Mouse (Mus musculus): ENCODE results near the gene Wbp1l. TPM values are rescaled to one million over a fixed set of nuclear protein-coding genes. Genes with fewer than 3 reads are reported as not detected.
A peak's percentile ranks its signal among the peaks of the same experiment; 100 is the strongest.

Wbp1l gene
- polyA plus RNA-seq, 1 experiment from 2014 or later, result 52.3 TPM

DNA sequence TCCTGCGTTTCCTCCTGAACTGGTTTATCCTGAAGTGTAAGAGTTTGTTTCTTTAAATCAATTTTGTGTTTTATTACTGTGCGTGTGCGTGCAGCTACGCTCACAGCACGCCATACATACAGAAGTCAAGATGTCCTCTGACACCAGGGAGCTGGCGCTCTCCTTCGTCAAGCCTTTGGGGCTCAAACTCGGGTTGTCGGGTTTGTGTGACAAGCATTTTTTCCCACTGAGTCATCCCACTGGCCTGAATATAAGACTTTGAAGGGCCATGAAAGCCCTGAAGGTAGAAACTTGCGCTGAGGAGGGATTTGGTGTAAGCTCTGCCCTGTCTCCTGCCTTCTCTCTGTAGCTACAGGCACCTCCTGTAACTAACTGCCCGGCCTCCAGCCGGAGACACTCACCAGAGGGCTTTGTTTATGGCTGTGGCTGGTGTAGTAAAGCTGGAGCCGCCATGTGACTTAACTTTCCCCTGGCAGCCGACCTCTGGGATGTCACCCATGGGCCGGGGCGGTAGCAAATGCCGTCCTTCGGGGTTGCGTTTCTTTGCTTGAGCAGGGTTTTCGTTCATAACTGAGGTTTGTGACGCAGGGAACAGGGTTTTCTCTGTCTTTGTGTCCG lies 43.4 kb downstream of the Wbp1l start:
- Histone ChIP-seq H3K27ac (peak overlapping the region; percentile 75), H3K9me3 (replicated peaks) (no peaks in the 10 kb centered on the region), H3K4me1 (peaks cover 82% of the 10 kb centered on the region), H3K36me3 (peaks cover 46% of the 10 kb centered on the region), H3K27me3 (ENCODE audit: low read depth, poor library complexity, severe bottlenecking) (no peaks in the 10 kb centered on the region), H3K4me3 (no peak overlapping the region)
- DNase-seq (ENCODE audit: low spot score), result no peak
- WGBS, result 76% methylated on average over 22 of the region's 22 CpGs

DNA sequence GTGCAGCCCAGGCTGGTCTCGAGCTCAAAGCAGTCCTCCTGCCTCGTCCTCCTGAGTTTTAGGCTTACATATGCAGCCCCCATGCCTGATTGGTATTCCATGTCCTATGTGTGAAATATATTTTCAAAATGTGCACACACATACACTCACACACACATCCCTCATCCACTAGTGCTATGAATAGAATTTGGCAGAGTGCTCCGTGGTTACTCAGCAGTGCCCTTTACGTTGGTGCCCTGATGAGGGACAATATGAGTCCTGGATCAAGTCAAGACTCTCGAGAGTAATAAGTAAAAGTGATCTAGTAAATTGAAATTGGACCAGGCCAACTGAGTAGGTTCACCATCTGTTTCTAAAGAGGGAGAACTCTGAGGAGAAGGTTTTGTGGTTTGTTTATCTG lies 44.4 kb downstream of the Wbp1l start:
- Histone ChIP-seq H3K27me3 (ENCODE audit: low read depth, poor library complexity, severe bottlenecking) (no peaks in the 10 kb centered on the region), H3K4me1 (peaks cover 77% of the 10 kb centered on the region), H3K36me3 (peaks cover 47% of the 10 kb centered on the region), H3K9me3 (replicated peaks) (no peaks in the 10 kb centered on the region), H3K27ac (no peak overlapping the region), H3K4me3 (no peak overlapping the region)
- WGBS, result 88% methylated on average over 5 of the region's 5 CpGs
- DNase-seq (ENCODE audit: low spot score), result no peak

DNA sequence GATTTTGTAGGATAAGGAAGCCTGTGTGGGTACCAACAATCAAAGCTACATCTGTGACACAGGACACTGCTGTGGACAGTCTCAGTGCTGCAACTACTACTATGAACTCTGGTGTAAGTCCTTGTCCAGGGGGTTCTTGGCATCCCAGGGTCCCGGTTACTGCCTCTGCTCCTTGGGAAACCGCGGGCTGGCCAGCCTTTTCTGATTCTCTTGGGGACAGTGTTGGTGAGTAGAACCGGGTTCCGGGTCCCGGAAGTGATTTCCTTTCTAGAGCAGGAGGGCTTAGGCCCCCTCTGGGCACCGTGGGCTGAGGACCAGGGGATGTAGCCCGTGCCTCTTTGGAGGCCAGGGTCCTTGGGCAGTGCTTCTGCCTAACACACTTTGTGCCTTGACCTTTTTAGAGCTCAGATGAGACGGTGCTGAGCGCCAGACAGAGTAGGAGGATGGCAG lies 45.5 kb downstream of the Wbp1l start:
- H3K4me1 ChIP-seq, result peaks cover 67% of the 10 kb centered on the region

DNA sequence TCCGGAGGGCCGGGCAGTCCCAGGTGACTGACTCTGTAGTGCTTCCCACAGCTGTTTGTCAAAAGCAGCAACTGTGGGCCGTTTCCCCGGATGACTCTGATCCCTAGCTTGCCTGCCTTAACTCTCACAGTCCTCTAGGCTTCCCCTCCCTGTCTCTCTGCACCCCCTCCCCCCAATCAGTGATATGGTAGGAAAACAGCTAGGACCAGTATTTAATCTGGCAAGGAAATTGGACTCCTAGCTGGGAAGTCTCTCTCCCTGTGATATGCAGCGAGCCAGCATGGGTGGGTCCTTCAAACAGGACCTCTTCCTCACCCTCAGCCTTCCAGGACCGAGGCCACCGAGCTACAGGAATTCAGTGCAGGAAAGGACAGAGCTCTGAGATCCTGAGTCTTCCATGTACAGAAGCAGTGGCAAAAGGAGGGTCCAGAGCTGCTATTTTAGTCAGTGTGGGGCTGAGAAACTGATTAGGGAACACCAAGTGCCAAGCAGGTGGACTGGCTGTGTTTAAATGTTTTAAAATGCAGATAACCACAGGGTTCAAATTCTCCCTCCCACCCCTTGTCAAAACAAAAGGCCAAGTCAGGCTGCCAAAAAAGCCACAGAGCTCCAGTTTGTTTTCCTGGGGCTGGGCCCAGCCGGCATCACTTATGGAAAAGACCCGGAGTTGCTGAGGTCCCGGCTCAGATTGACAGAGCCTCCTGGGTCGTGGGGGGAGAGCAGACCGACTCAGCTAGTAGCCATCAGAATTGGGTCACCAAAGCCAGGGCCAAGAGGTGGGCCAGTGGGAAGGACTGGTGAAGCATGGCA lies 46.1 kb downstream of the Wbp1l start:
- 65% methylated on average over 12 of the region's 12 CpGs for WGBS
- Histone ChIP-seq H3K27ac (0 out of 2 replicates have a peak overlapping the region, but pooled peaks have one; percentile 37), H3K4me1 (peaks cover 60% of the 10 kb centered on the region), H3K36me3 (peaks cover 57% of the 10 kb centered on the region), H3K4me3 (no peak overlapping the region), H3K27me3 (ENCODE audit: low read depth, poor library complexity, severe bottlenecking) (no peaks in the 10 kb centered on the region), H3K9me3 (replicated peaks) (no peaks in the 10 kb centered on the region)
- DNase-seq (ENCODE audit: low spot score), result no peak

More for the DNA sequence above, 45.5 kb downstream of the Wbp1l start:
- no peak overlapping the region for H3K4me3 ChIP-seq
- no peaks in the 10 kb centered on the region for H3K27me3 ChIP-seq (ENCODE audit: low read depth, poor library complexity, severe bottlenecking)
- WGBS, result 87% methylated on average over 10 of the region's 10 CpGs
- DNase-seq (ENCODE audit: low spot score), result no peak
- H3K36me3 ChIP-seq, result peaks cover 53% of the 10 kb centered on the region
- H3K27ac ChIP-seq, result 0 out of 2 replicates have a peak overlapping the region, but pooled peaks have one; percentile 37
- H3K9me3 ChIP-seq (replicated peaks), result no peaks in the 10 kb centered on the region

DNA sequence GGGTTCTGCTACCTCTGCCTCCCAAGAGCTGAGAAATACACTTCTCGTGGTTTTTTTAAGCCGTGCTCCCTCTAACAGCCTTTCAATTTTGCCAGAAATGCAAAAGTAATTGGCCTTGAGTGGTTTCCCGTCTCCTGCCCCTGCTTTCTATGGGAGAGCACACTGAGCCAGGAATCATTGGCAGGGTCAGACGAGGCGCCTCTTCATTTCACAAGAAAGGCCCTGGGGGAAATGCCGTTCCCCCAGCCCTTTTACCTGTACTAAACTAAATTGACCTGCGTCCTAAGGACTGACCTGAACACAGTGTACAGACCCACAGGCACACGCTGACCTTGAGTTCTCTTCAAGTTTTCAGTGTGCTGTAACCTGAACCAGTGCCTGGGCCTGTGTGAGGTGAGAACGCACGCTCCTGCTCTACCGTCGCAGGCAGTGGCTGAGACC lies 47.2 kb downstream of the Wbp1l start:
- Histone ChIP-seq H3K27me3 (ENCODE audit: low read depth, poor library complexity, severe bottlenecking) (no peaks in the 10 kb centered on the region), H3K36me3 (peaks cover 53% of the 10 kb centered on the region), H3K27ac (no peak overlapping the region), H3K4me1 (peaks cover 50% of the 10 kb centered on the region), H3K4me3 (no peak overlapping the region), H3K9me3 (replicated peaks) (no peaks in the 10 kb centered on the region)
- no peak for DNase-seq (ENCODE audit: low spot score)
- WGBS, result 83% methylated on average over 12 of the region's 12 CpGs

DNA sequence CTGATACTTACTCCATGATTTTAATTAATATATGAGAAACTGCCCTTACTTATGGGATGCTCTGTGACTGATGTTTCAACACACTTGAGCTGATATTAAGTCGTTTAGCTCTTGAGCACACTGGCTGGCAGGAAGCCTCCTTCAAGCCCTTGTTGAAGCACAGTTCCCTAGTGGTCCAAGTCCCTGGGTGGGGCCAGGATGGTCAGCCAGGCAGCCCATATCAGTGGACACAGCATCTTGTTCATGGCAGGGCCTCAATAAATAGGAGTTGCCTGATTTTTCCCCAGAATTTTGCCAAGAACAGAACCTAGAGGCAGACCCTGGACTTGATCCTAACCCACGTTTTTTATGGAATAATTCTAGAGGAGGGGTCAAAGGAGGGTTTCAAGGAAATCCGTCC lies 48.4 kb downstream of the Wbp1l start:
- Histone ChIP-seq H3K9me3 (replicated peaks) (no peaks in the 10 kb centered on the region), H3K36me3 (peaks cover 59% of the 10 kb centered on the region), H3K27ac (no peak overlapping the region), H3K4me3 (no peak overlapping the region), H3K4me1 (peaks cover 39% of the 10 kb centered on the region), H3K27me3 (ENCODE audit: low read depth, poor library complexity, severe bottlenecking) (no peaks in the 10 kb centered on the region)
- no peak for DNase-seq (ENCODE audit: low spot score)
- 85% methylated on average over 3 of the region's 3 CpGs for WGBS

DNA sequence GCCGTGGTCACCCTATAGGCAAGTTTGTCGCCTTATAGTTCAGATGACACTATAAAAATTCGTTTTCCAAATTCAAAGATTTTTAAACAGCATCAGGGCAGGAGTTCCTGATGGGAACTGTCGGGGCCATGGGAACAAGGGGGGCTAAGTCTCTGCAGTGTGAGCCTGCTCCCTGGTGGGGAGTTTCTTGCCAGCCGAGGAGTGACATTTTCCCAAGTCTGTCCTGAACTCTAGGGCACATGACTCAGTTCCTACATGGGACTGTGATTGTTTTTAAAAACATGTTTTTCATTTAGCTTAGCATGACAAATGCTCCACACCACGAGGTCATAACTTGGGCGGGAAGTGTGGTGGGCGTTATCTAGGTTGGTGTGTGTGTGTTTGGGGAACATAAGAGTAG lies 49.0 kb downstream of the Wbp1l start:
- WGBS, result 90% methylated on average over 8 of the region's 8 CpGs
- H3K4me1 ChIP-seq, result peaks cover 33% of the 10 kb centered on the region
- no peak for DNase-seq (ENCODE audit: low spot score)
- no peaks in the 10 kb centered on the region for H3K27me3 ChIP-seq (ENCODE audit: low read depth, poor library complexity, severe bottlenecking)
- peaks cover 65% of the 10 kb centered on the region for H3K36me3 ChIP-seq
- no peaks in the 10 kb centered on the region for H3K9me3 ChIP-seq (replicated peaks)
- H3K27ac ChIP-seq, result no peak overlapping the region
- H3K4me3 ChIP-seq, result no peak overlapping the region

DNA sequence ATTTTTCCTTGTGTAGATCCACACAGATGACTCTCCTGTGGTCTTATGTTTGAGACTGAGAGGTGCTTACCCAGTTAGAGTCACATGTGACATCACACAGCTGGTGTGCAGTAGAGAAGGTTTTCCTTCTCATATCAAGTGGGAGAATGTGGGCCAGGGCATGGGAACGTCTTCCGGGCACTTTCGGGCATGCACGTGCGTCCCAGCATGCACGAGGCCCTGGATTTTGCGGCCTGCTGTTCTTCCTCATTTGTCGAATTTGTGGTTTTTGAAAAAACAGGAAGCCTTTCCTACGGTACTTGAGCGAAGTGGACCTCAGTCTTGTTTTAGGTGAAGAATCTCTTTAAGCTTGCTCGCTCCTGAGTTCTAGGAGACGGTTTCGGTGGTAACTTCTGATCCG lies 49.7 kb downstream of the Wbp1l start:
- peaks cover 73% of the 10 kb centered on the region for H3K36me3 ChIP-seq

DNA sequence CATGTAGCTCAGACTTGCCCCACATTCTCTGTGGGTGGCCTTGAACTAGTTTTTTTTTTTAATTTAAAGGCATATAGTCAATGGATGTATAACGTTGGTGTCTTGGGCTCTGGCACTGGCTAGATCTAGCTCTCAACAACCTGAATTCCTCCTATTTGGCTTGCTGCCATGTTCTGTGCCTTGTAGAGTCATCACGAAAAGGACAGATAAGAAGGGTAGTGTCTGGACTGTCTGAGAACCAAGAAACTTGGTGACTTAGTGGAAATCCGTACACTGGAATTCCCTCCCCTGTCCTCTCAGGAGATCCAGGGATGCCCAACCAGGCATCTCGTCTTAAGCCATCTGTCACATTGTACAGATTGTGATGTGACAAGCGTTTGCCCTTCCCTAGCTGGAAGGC lies 54.3 kb downstream of the Wbp1l start:
- WGBS, result 86% methylated on average over 5 of the region's 5 CpGs
- no peak for DNase-seq (ENCODE audit: low spot score)
- H3K4me1 ChIP-seq, result no peaks in the 10 kb centered on the region
- H3K27me3 ChIP-seq (ENCODE audit: low read depth, poor library complexity, severe bottlenecking), result no peaks in the 10 kb centered on the region
- no peaks in the 10 kb centered on the region for H3K9me3 ChIP-seq (replicated peaks)
- peaks cover 78% of the 10 kb centered on the region for H3K36me3 ChIP-seq
- no peak overlapping the region for H3K27ac ChIP-seq
- H3K4me3 ChIP-seq, result no peak overlapping the region

More for the DNA sequence above, 49.7 kb downstream of the Wbp1l start:
- no peaks in the 10 kb centered on the region for H3K27me3 ChIP-seq (ENCODE audit: low read depth, poor library complexity, severe bottlenecking)
- H3K27ac ChIP-seq, result no peak overlapping the region
- no peaks in the 10 kb centered on the region for H3K9me3 ChIP-seq (replicated peaks)
- 97% methylated on average over 14 of the region's 14 CpGs for WGBS
- no peak for DNase-seq (ENCODE audit: low spot score)
- peaks cover 27% of the 10 kb centered on the region for H3K4me1 ChIP-seq
- no peak overlapping the region for H3K4me3 ChIP-seq

DNA sequence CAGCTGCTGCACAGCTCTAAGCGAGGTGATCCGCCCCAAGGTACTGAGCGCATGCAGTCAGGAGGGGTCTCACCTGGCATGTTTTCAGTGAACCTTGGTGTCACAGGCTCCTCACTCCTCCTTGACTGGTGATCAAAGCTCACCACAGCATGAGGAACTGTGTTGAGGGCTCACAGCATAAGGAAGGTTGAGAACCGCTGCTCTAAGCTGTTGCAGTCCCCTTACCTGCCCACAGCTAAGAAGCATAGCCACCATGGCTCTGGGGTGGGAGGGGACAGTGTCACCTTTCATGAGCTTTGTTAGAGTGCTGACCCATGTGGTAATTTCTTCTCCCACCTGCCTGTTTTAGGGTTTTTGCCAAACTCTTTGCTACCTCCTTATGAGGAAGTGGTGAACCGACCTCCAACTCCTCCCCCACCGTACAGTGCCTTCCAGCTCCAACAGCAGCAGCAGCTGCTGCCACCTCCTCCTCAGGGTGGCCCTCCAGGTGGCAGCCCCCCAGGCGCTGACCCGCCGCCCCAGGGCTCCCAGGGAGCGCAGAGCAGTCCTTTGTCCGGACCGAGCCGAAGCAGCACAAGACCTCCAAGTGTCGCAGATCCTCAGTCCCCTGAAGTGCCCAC lies 54.8 kb downstream of the Wbp1l start:
- no peaks in the 10 kb centered on the region for H3K27me3 ChIP-seq (ENCODE audit: low read depth, poor library complexity, severe bottlenecking)
- WGBS, result 94% methylated on average over 14 of the region's 14 CpGs
- H3K9me3 ChIP-seq (replicated peaks), result no peaks in the 10 kb centered on the region
- peaks cover 73% of the 10 kb centered on the region for H3K36me3 ChIP-seq
- H3K4me1 ChIP-seq, result no peaks in the 10 kb centered on the region
- no peak overlapping the region; the same call in 1 of the 2 replicates for H3K27ac ChIP-seq
- DNase-seq (ENCODE audit: low spot score), result no peak
- H3K4me3 ChIP-seq, result no peak overlapping the region

DNA sequence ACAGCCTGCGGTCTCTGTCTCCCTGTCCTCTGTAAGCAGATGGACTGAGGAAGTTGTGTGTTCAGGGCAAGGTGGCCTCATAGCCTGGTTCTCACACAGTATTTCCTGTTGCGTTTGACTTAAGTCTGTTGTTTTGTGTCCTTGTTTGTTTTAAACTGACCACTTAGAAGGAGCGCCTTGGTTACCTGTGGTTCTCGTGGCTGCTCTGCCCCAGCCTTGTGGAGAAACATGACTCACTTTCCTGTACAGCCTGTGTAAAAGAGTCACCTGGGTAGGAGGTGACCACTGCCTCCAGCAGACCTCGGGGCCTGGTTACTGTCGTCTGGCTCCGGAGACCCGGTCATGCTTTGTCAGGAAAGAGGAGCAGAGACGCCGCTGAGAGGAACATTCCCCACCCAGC lies 56.7 kb downstream of the Wbp1l start:
- Histone ChIP-seq H3K4me1 (no peaks in the 10 kb centered on the region), H3K9me3 (replicated peaks) (no peaks in the 10 kb centered on the region), H3K27ac (no peak overlapping the region), H3K27me3 (ENCODE audit: low read depth, poor library complexity, severe bottlenecking) (no peaks in the 10 kb centered on the region), H3K36me3 (peaks cover 64% of the 10 kb centered on the region), H3K4me3 (no peak overlapping the region)
- WGBS, result 95% methylated on average over 10 of the region's 10 CpGs
- DNase-seq (ENCODE audit: low spot score), result no peak

DNA sequence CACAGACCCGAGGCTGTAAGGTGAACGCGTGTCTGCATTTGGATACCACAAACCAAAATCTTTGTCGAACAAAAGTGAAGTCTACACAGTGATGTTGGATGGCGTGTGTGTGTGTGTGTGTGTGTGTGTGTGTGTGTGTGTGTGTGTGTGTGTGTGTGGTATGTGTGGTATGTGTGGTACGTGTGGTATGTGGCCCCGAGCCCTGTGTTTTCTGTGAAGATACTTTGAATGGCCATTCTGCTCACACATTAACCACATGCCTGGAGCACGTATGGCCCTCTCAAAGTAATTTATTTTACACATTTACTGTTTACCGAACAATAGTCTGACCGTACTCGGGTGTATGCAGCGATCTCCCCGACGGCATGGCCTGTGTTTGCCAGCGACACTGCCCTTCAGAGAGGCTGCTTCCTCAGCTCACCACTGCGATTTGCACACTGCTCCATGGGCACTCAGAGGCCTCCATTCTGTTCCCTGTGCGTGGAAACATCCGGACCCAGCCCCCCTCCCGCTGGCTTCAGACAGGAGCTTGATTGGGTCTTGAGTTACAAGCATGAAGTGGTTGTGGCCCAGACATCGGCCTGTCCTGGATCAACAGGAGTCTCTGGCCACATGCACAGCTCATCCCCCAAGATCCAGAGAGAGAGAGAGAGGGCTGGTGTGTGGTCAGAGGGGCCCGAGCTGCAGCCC lies 57.4 kb downstream of the Wbp1l start:
- peaks cover under 1% of the 10 kb centered on the region; the same call in 1 of the 2 replicates for H3K4me1 ChIP-seq
- no peaks in the 10 kb centered on the region for H3K27me3 ChIP-seq (ENCODE audit: low read depth, poor library complexity, severe bottlenecking)
- no peak overlapping the region for H3K27ac ChIP-seq
- H3K36me3 ChIP-seq, result peaks cover 64% of the 10 kb centered on the region
- no peak for DNase-seq (ENCODE audit: low spot score)
- H3K9me3 ChIP-seq (replicated peaks), result no peaks in the 10 kb centered on the region
- H3K4me3 ChIP-seq, result no peak overlapping the region
- 96% methylated on average over 21 of the region's 21 CpGs for WGBS
